Mouse (Mus musculus) stomach, postnatal 0 days (tissue): Measurements from ENCODE around the gene Cnp. TPM values are rescaled to one million over a fixed set of nuclear protein-coding genes. Genes with fewer than 3 reads are reported as not detected.

Experiments used
- ATAC-seq: fragments of 200-750 bp; cut with Nextera tagmentation; 2 replicates; pipeline ENCODE4 v1.8.0; 2017; ENCODE audit not compliant: low FRiP score, low TSS enrichment
- DNase-seq: peaks from one replicate; pipeline ENCODE4 v3.0.0-alpha.2; 2016; ENCODE audit warnings: low spot score
- H3K27ac ChIP-seq: fragments of 300-500 bp; sonication (generic); replicated peaks from 2 replicates; pipeline ENCODE4 v1.5.1; 2014; ENCODE audit warnings: mild to moderate bottlenecking, control low read depth
- H3K27me3 ChIP-seq: fragments of 300-500 bp; sonication (generic); 2 replicates; pipeline ENCODE4 v1.6.1; 2014; ENCODE audit warnings: low read length; ENCODE audit not compliant: control insufficient read depth, insufficient read depth
- H3K36me3 ChIP-seq: fragments of 300-500 bp; sonication (generic); 2 replicates; pipeline ENCODE4 v1.6.1; 2014; ENCODE audit warnings: low read length, mixed read lengths; ENCODE audit not compliant: control insufficient read depth, insufficient read depth
- H3K4me1 ChIP-seq: fragments of 300-500 bp; sonication (generic); replicated peaks from 2 replicates; pipeline ENCODE4 v1.6.1; 2014; ENCODE audit warnings: antibody characterized with exemption; ENCODE audit not compliant: control insufficient read depth, insufficient read depth
- H3K4me2 ChIP-seq: fragments of 300-500 bp; sonication (generic); replicated peaks from 2 replicates; pipeline ENCODE4 v1.6.1; 2014; ENCODE audit warnings: low read depth, mild to moderate bottlenecking, control low read depth, moderate library complexity
- H3K4me3 ChIP-seq: fragments of 300-500 bp; sonication (generic); 2 replicates; pipeline ENCODE4 v1.5.1; 2014; ENCODE audit warnings: low read depth, low read length, control low read depth
- H3K9ac ChIP-seq: fragments of 300-500 bp; sonication (generic); 2 replicates; pipeline ENCODE4 v1.6.1; 2014; ENCODE audit warnings: mild to moderate bottlenecking, low read length, control low read depth, mixed read lengths
- H3K9me3 ChIP-seq: fragments of 300-500 bp; sonication (generic); 2 replicates; pipeline ENCODE4 v1.6.1; 2016; ENCODE audit warnings: low read length; ENCODE audit not compliant: control insufficient read depth
- CTCF ChIP-seq: IDR thresholded peaks from 2 replicates; pipeline ENCODE4 v1.5.1; 2016; ENCODE audit warnings: antibody characterized with exemption, low read depth, mild to moderate bottlenecking, moderate library complexity
- EP300 ChIP-seq: optimal IDR thresholded peaks from 2 replicates; pipeline ENCODE3; 2016; ENCODE audit warnings: antibody characterized with exemption
- WGBS: fragments of 180-500 bp; shearing (Covaris S2); extraction: QIAGEN DNeasy Blood & Tissue Kit; methylation state at CpG from one replicate; pipeline ENCODE4 v1.1.7; 2014; 5-methylcytosine and 5-hydroxymethylcytosine counted together
- polyA plus RNA-seq: library from polyadenylated mRNA; unstranded; fragments of >200 nt; fragmentation: Nextera tagmentation; extraction: Ambion mirVana; gene quantifications from 2 replicates; pipeline ENCODE4 v1.2.1, GENCODE M21; 2015

Cnp gene
- polyA plus RNA-seq, 1 experiment from 2014 or later, result 23.5 TPM

- ATAC-seq, result no peak
- 77% methylated on average over 8 of the region's 8 CpGs for WGBS
- Histone ChIP-seq H3K27ac (no peak overlapping the region), H3K36me3 (no peaks in the 10 kb centered on the region), H3K27me3 (no peaks in the 10 kb centered on the region), H3K4me3 (no peak overlapping the region), H3K9me3 (no peaks in the 10 kb centered on the region), H3K4me1 (no peaks in the 10 kb centered on the region), H3K4me2 (no peak overlapping the region), H3K9ac (no peak overlapping the region)
- no peak for DNase-seq
- TF ChIP-seq CTCF (no peak), EP300 (no peak)
Measured at GRCm38 (mm10) chr11:100549466-100549865, 25.2 kb upstream of the Cnp start.

- Histone ChIP-seq H3K9me3 (no peaks in the 10 kb centered on the region), H3K36me3 (no peaks in the 10 kb centered on the region)
- DNase-seq, result no peak
Measured at GRCm38 (mm10) chr11:100550101-100550500, 24.6 kb upstream of the Cnp start.

GRCm38 (mm10) chr11:100552842-100553241, 21.9 kb upstream of the Cnp start:
- Histone ChIP-seq H3K9me3 (no peaks in the 10 kb centered on the region), H3K4me3 (no peak overlapping the region), H3K27ac (no peak overlapping the region), H3K9ac (no peak overlapping the region), H3K36me3 (no peaks in the 10 kb centered on the region), H3K27me3 (no peaks in the 10 kb centered on the region), H3K4me1 (no peaks in the 10 kb centered on the region), H3K4me2 (no peak overlapping the region)
- 81% methylated on average over 4 of the region's 4 CpGs for WGBS
- no peak for DNase-seq
- no peak for TF ChIP-seq CTCF
- TF ChIP-seq EP300, result no peak
- ATAC-seq, result no peak

More at GRCm38 (mm10) chr11:100550101-100550500, 24.6 kb upstream of the Cnp start:
- no peak overlapping the region for H3K27ac ChIP-seq
- no peak overlapping the region for H3K4me2 ChIP-seq
- H3K9ac ChIP-seq, result no peak overlapping the region
- no peak for ATAC-seq
- H3K4me3 ChIP-seq, result no peak overlapping the region
- TF ChIP-seq CTCF, result no peak
- TF ChIP-seq EP300, result no peak
- H3K4me1 ChIP-seq, result no peaks in the 10 kb centered on the region
- 63% methylated on average over 6 of the region's 6 CpGs for WGBS
- no peaks in the 10 kb centered on the region for H3K27me3 ChIP-seq

- WGBS, result 17% methylated on average over 11 of the region's 11 CpGs
- no peaks in the 10 kb centered on the region for H3K9me3 ChIP-seq
- H3K4me3 ChIP-seq, result 0 out of 2 replicates have a peak overlapping the region, but pooled peaks have one; percentile 13
- DNase-seq, result peak; percentile 61
- peak overlapping the region; percentile 35; the same call in 1 of the 2 replicates for H3K9ac ChIP-seq
- TF ChIP-seq EP300 (no peak), CTCF (peak; percentile 88)
- peak overlapping the region; percentile 38 for H3K4me2 ChIP-seq
- H3K36me3 ChIP-seq, result no peaks in the 10 kb centered on the region
- no peaks in the 10 kb centered on the region for H3K4me1 ChIP-seq
- no peak overlapping the region for H3K27ac ChIP-seq
- no peaks in the 10 kb centered on the region for H3K27me3 ChIP-seq
- ATAC-seq, result peak; percentile 63
Measured at GRCm38 (mm10) chr11:100555583-100555982, 19.1 kb upstream of the Cnp start.

GRCm38 (mm10) chr11:100557563-100557962, 17.1 kb upstream of the Cnp start:
- TF ChIP-seq CTCF, result no peak
- TF ChIP-seq EP300, result no peak
- H3K4me3 ChIP-seq, result no peak overlapping the region
- H3K9me3 ChIP-seq, result no peaks in the 10 kb centered on the region
- DNase-seq (no peak), ATAC-seq (no peak)
- H3K9ac ChIP-seq, result no peak overlapping the region
- no peak overlapping the region for H3K4me2 ChIP-seq
- H3K27me3 ChIP-seq, result no peaks in the 10 kb centered on the region
- H3K4me1 ChIP-seq, result no peaks in the 10 kb centered on the region
- WGBS, result 69% methylated on average over 3 of the region's 3 CpGs
- H3K27ac ChIP-seq, result no peak overlapping the region
- H3K36me3 ChIP-seq, result no peaks in the 10 kb centered on the region

- DNase-seq (no peak), ATAC-seq (no peak)
- Histone ChIP-seq H3K9ac (no peak overlapping the region), H3K36me3 (no peaks in the 10 kb centered on the region), H3K27me3 (no peaks in the 10 kb centered on the region), H3K9me3 (no peaks in the 10 kb centered on the region), H3K4me2 (no peak overlapping the region), H3K4me3 (no peak overlapping the region), H3K4me1 (no peaks in the 10 kb centered on the region), H3K27ac (no peak overlapping the region)
- TF ChIP-seq CTCF, result no peak
- TF ChIP-seq EP300, result no peak
- 47% methylated on average over 7 of the region's 7 CpGs for WGBS
Measured at GRCm38 (mm10) chr11:100559476-100559875, 15.2 kb upstream of the Cnp start.
